Mouse (Mus musculus) hindbrain, embryonic 14.5 days (tissue): Measurements from ENCODE around the gene Osbpl8. TPM values are rescaled to one million over a fixed set of nuclear protein-coding genes. Genes with fewer than 3 reads are reported as not detected.

ENCODE experiments used
- ATAC-seq: fragments of 200-750 bp; cut with Nextera tagmentation; 2 replicates; pipeline ENCODE4 v1.8.0; 2017; ENCODE audit warnings: moderate number of reproducible peaks, mild to moderate bottlenecking, moderate TSS enrichment, moderate library complexity; ENCODE audit not compliant: low FRiP score
- DNase-seq: peaks from one replicate; pipeline ENCODE4 v3.0.0-alpha.2; 2015; ENCODE audit warnings: low spot score
- H3K27ac ChIP-seq: fragments of 300-500 bp; sonication (generic); 2 replicates; pipeline ENCODE4 v1.5.1; 2014; ENCODE audit warnings: mild to moderate bottlenecking, moderate library complexity
- H3K27me3 ChIP-seq: fragments of 300-500 bp; sonication (generic); 2 replicates; pipeline ENCODE4 v1.6.1; 2014; ENCODE audit warnings: mild to moderate bottlenecking, low read length, mixed read lengths; ENCODE audit not compliant: control insufficient read depth, insufficient read depth
- H3K36me3 ChIP-seq: fragments of 300-500 bp; sonication (generic); replicated peaks from 2 replicates; pipeline ENCODE4 v1.6.1; 2014; ENCODE audit not compliant: control insufficient read depth, insufficient read depth
- H3K4me1 ChIP-seq: fragments of 300-500 bp; sonication (generic); replicated peaks from 2 replicates; pipeline ENCODE4 v1.6.1; 2014; ENCODE audit warnings: antibody characterized with exemption, low read length, mixed read lengths; ENCODE audit not compliant: control insufficient read depth, insufficient read depth
- H3K4me2 ChIP-seq: fragments of 300-500 bp; sonication (generic); replicated peaks from 2 replicates; pipeline ENCODE4 v1.6.1; 2014; ENCODE audit warnings: mild to moderate bottlenecking, moderate library complexity
- H3K4me3 ChIP-seq: fragments of 300-500 bp; sonication (generic); replicated peaks from 2 replicates; pipeline ENCODE4 v1.5.1; 2014; ENCODE audit warnings: mild to moderate bottlenecking, low read length
- H3K9ac ChIP-seq: fragments of 300-500 bp; sonication (generic); 2 replicates; pipeline ENCODE4 v1.6.1; 2014
- H3K9me3 ChIP-seq: fragments of 300-500 bp; sonication (generic); 2 replicates; pipeline ENCODE4 v1.6.1; 2016; ENCODE audit warnings: low read length; ENCODE audit not compliant: control insufficient read depth
- WGBS: fragments of 180-500 bp; shearing (Covaris S2); extraction: QIAGEN DNeasy Blood & Tissue Kit; methylation state at CpG from one replicate; pipeline ENCODE4 v1.1.7; 2014; 5-methylcytosine and 5-hydroxymethylcytosine counted together
- polyA plus RNA-seq: library from polyadenylated mRNA; unstranded; fragments of >200 nt; fragmentation: Nextera tagmentation; extraction: Ambion mirVana; gene quantifications from 2 replicates; pipeline ENCODE4 v1.2.1, GENCODE M21; 2014

The Osbpl8 gene
- 15.9 and 20.6 TPM in 2 replicates for polyA plus RNA-seq

DNA sequence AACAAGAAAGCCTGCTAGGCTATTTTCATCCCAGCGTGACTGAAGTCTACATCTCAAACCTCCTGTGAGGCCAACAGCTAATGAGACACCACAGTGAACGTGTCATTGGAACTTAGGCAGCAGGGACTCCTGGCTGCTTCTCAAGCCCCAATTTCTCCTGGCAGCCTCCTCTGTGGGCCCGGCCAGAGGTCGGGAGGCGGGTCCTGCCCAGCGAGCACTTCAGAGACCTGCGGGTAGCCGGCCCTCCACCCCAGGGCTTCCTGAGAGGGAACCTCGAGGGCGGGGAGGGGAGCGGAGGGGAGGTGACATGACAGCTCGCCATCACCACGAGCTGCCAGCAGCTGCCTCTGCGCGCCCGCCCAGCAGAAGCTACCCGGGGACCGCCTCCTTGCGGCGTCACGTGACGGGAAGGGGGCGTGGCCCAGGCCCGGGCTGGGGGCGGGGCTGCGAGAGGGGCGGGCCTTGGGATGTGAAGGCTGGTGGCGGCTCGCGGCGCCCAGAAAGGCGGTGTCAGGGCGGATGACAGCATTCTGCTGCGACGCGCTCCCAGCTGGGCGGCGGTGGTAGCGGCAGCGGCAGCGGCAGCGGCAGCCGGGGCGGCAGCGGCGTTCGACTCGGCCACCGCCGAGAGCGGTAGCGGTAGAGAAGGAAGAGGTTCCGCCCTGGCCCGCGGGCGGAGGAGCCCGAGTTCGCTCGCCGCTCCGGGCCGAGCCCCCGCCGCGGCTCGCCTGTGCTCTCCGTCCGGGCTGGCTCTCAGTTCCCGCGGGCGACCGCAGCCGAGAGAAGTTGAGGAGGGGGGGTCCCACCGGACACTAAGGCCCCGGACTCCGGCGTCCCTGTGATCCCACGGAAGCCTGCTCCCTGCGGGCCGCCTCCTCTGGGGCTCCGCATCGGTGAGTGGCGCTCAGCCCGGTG, at the start of gene Osbpl8:
TSS of gene Osbpl8 (plus strand) at position 449 of the 915 bp plus-strand sequence.
- Histone ChIP-seq H3K9me3 (no peaks in the 10 kb centered on the region), H3K27ac (peak within 1 kb of the TSS; percentile 94), H3K36me3 (no peaks in the 10 kb centered on the region), H3K4me1 (peaks cover 16% of the 10 kb centered on the region), H3K4me3 (peak within 1 kb of the TSS; percentile 100), H3K27me3 (no peaks in the 10 kb centered on the region), H3K9ac (peak within 1 kb of the TSS; percentile 98), H3K4me2 (peak within 1 kb of the TSS; percentile 79)
- WGBS = under 1% methylated on average over 72 of the region's 84 CpGs
- DNase-seq (peak; percentile 98), ATAC-seq (peak; percentile 94)

DNA sequence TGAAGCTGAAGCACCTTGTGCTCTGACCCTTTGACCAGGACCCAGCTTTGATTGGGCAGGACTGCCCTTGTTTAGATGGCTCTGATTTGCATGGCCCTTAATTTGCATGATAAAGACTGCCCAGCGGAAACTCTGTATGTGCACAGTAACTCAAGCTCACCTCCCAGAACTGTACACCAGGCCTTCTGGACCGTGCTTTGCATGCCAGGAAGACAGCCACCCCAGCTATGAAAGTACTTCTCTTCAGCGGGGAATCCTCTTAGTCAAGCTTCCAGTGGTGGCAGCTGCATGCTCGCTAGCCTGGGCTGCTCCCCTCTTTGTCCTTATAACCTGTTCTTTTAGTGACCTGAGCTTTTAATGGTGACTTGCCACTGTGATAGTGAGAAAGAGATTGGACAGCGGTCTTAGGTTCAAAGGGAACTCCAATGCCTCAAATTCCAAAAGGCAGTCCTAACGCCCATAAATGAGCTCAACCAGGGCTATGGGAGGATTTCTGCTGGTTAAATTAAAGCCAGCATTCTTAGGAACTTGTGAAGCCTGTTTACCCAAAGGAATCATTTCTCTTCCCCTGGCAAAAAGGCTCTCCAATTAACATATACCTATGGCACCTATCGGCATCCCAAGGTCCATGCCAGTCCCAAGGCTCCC, 47.2 kb upstream of the Osbpl8 start:
- Histone ChIP-seq H3K27me3 (no peaks in the 10 kb centered on the region), H3K9me3 (no peaks in the 10 kb centered on the region), H3K4me3 (no peak overlapping the region), H3K36me3 (no peaks in the 10 kb centered on the region), H3K27ac (no peak overlapping the region), H3K4me1 (no peaks in the 10 kb centered on the region), H3K9ac (no peak overlapping the region), H3K4me2 (no peak overlapping the region)
- WGBS = 52% methylated on average over 7 of the region's 7 CpGs
- no peak for ATAC-seq
- DNase-seq = no peak

DNA sequence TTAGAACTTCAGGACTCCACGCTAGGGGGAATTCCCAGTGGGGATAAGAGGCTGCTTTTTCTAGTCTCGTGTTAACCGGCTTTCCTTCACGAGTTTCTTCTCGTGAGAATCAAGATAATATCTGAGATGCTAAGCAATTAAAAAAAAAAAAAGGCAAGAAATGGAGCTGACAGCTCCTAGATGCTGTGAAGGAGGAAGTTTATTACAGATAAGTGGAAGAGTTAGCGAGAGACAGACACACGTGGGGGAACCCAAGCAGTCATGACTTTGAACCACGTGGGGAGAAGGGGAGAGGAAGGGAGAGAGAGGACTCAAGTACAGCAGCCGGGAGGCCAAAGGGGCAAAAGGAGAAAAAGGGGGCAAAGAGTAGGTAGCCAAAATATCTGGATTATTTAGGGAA, 46.3 kb upstream of the Osbpl8 start:
- ATAC-seq = no peak
- 83% methylated on average over 9 of the region's 9 CpGs for WGBS
- Histone ChIP-seq H3K4me3 (no peak overlapping the region), H3K36me3 (no peaks in the 10 kb centered on the region), H3K9me3 (no peaks in the 10 kb centered on the region), H3K27me3 (no peaks in the 10 kb centered on the region), H3K9ac (no peak overlapping the region), H3K27ac (no peak overlapping the region), H3K4me2 (no peak overlapping the region), H3K4me1 (no peaks in the 10 kb centered on the region)
- DNase-seq = no peak

DNA sequence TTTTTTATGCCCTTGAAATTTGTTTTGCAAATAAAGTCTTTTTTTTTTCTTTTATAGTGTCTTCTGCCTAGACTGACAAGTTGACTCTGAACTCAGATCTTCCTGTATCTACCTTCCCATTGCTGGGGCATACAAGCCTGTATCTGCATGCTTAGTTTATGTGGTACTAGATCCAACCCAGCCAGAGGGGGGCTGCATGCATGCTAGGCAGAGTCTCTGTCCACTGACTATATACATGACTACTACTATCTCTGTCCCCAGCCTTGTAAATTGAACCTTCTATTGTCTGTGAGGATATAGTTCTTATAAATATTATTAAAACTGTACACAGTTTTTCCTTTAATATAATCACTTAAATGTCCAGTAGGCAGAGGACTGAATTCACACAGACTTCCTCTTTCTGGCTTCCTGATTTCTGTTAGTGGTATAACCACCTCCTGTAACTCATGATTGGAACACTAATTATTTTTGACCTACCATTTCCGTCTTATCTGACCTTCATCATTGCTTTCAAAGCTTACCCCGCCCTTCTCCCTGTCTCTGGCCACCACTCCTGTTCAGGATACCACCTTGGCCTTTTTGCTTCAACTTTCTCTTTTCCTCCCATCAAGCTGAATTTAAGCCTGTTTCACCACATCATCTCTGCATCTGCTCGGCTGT, 45.4 kb upstream of the Osbpl8 start:
- Histone ChIP-seq H3K9me3 (no peaks in the 10 kb centered on the region), H3K4me3 (no peak overlapping the region), H3K27me3 (no peaks in the 10 kb centered on the region), H3K27ac (no peak overlapping the region), H3K9ac (no peak overlapping the region), H3K36me3 (no peaks in the 10 kb centered on the region), H3K4me2 (no peak overlapping the region), H3K4me1 (no peaks in the 10 kb centered on the region)
- ATAC-seq = no peak
- 76% methylated on average over 3 of the region's 3 CpGs for whole genome bisulfite sequencing
- no peak for DNase-seq

DNA sequence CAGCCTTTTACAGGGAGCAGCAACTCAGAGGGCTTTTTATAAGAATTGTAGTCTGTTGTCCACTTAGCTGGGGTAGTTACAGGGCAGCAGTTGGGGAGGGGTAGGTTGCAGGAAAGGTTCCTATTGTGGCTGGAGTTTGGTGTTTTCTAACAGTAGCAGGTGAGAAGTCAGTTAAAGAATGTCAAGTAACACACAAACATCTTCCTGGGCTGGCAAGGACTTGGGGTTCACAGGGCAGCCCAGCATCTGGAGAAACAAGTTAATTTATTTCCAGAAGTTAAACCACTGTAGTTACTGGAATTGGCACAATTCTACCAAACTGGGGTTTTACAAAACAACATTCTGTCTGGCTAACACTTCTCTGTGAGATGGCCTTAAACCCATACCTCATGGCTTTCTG, 44.8 kb upstream of the Osbpl8 start:
- H3K4me3 ChIP-seq = no peak overlapping the region
- no peak overlapping the region for H3K4me2 ChIP-seq
- H3K9ac ChIP-seq = no peak overlapping the region
- H3K4me1 ChIP-seq = no peaks in the 10 kb centered on the region
- no peaks in the 10 kb centered on the region for H3K36me3 ChIP-seq
- no peak for ATAC-seq
- no peaks in the 10 kb centered on the region for H3K27me3 ChIP-seq
- no peak overlapping the region for H3K27ac ChIP-seq
- no peaks in the 10 kb centered on the region for H3K9me3 ChIP-seq
- no peak for DNase-seq

DNA sequence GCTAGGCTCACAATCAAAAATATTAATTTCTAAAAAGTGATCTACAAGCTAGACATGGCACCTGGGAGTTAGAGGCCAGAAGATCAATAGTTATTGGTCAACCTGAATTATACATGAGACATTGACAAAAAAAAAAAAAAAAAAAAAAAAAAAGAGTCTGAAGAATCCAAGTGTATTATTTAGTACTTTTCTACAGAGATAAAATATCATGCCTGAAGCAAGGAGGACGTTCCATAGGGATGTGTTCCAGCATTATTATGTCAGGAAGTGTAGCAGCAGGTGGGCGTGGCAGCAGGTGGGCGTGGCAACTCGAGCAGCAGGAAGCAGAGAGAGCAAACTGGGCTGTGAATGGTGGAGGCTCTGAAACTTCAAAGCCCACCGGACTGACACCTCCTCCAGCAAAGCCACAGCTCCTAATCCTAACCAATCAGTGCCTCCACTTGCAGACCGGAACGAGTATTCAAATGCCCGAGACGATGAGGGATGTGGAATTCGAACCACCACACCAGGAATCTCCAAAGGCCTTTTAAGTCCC, 41.6 kb upstream of the Osbpl8 start:
- no peaks in the 10 kb centered on the region for H3K4me1 ChIP-seq
- no peak overlapping the region for H3K4me3 ChIP-seq
- H3K9me3 ChIP-seq = no peaks in the 10 kb centered on the region
- ATAC-seq (no peak), DNase-seq (no peak)
- no peaks in the 10 kb centered on the region for H3K36me3 ChIP-seq
- no peak overlapping the region for H3K9ac ChIP-seq
- no peaks in the 10 kb centered on the region for H3K27me3 ChIP-seq
- H3K27ac ChIP-seq = no peak overlapping the region
- H3K4me2 ChIP-seq = no peak overlapping the region
- WGBS = 77% methylated on average over 10 of the region's 10 CpGs

DNA sequence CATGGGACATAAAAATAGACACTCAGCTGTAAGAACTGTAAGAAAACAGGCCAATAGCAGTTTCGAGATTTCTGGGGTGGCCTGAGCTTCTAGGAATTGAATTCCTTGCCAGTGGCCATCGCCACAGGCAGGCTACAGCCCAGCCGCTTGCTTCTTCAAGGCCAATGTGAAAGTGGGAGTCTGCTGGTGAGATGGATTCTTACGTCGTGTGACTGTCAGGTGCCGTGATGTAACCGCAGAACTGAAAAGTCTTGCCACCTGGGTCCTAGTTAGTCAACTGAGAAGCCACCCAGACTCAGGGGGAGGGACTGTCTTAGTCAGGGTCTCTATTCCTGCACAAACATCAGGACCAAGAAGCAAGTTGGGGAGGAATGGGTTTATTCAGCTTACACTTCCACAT, 40.4 kb upstream of the Osbpl8 start:
- no peaks in the 10 kb centered on the region for H3K36me3 ChIP-seq
- no peaks in the 10 kb centered on the region for H3K27me3 ChIP-seq
- H3K9ac ChIP-seq = no peak overlapping the region
- WGBS = 94% methylated on average over 7 of the region's 7 CpGs
- H3K4me2 ChIP-seq = no peak overlapping the region
- H3K9me3 ChIP-seq = no peaks in the 10 kb centered on the region
- H3K27ac ChIP-seq = no peak overlapping the region
- H3K4me3 ChIP-seq = no peak overlapping the region
- no peaks in the 10 kb centered on the region for H3K4me1 ChIP-seq
- ATAC-seq = no peak
- DNase-seq = no peak

DNA sequence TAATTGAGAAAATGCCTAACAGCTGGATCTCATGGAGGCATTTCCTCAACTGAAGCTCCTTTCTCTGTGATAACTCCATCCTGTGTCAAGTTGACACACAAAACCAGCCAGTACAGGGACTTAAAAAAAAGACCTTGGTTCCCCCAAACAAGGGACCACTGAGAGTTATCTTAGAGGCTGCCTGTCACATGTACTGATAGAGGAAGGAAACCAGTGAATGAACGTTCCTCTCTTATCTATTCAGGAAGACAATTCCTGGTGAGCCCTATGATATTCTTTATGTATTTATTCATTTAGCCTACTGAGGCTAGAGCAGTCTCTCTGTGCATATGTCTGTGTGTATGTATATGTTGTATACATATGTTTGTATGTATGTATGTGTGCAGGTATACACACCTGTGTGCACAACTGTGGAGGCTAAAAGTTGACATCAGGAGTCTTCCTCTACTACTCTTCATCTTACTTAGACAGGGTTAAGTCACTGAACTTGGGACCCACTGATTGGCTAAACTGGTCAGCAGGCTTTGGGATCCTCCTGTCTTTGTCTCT, 39.7 kb upstream of the Osbpl8 start:
- ATAC-seq (no peak), DNase-seq (no peak)
- H3K27me3 ChIP-seq = no peaks in the 10 kb centered on the region
- no peak overlapping the region for H3K4me2 ChIP-seq
- no peaks in the 10 kb centered on the region for H3K9me3 ChIP-seq
- WGBS = 87% methylated on average over 1 of the region's 1 CpGs
- H3K4me3 ChIP-seq = no peak overlapping the region
- H3K27ac ChIP-seq = no peak overlapping the region
- H3K9ac ChIP-seq = no peak overlapping the region
- no peaks in the 10 kb centered on the region for H3K36me3 ChIP-seq
- H3K4me1 ChIP-seq = no peaks in the 10 kb centered on the region

DNA sequence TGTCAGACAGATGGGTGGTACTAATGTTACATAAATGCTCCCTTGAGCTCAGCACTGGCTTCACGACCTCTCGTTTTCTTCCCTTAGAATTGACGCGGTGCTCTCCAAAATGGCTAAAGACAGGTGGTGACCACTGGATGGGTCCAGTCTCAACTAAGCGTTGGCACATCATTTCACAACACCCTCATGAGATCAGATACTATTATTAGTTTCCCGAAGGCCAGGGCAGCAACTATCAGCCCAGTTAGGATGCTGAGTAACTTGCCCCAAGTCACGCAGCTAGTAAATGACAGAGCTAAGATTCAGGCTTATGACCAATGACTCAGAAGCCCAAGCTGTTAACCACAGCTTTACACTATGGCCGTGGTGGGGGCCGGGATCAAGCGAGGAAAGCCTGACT, 37.2 kb upstream of the Osbpl8 start:
- DNase-seq (no peak), ATAC-seq (no peak)
- no peaks in the 10 kb centered on the region for H3K4me1 ChIP-seq
- H3K4me2 ChIP-seq = no peak overlapping the region
- WGBS = 90% methylated on average over 10 of the region's 10 CpGs
- H3K9me3 ChIP-seq = no peaks in the 10 kb centered on the region
- H3K27ac ChIP-seq = no peak overlapping the region
- no peak overlapping the region for H3K4me3 ChIP-seq
- no peaks in the 10 kb centered on the region for H3K36me3 ChIP-seq
- H3K27me3 ChIP-seq = no peaks in the 10 kb centered on the region
- no peak overlapping the region for H3K9ac ChIP-seq
